Mouse (Mus musculus): ENCODE measurements around the gene Fxyd3. TPM values are rescaled to one million over a fixed set of nuclear protein-coding genes. Genes with fewer than 3 reads are reported as not detected.

Fxyd3 gene
- polyA plus RNA-seq (2012; rRNA removed) = 95.3 and 98.5 TPM in 2 replicates

GRCm38 (mm10) chr7:31076492-31076891, at the start of gene Fxyd3:
Fxyd3 (minus strand) TSS chr7:31076704.

DNA sequence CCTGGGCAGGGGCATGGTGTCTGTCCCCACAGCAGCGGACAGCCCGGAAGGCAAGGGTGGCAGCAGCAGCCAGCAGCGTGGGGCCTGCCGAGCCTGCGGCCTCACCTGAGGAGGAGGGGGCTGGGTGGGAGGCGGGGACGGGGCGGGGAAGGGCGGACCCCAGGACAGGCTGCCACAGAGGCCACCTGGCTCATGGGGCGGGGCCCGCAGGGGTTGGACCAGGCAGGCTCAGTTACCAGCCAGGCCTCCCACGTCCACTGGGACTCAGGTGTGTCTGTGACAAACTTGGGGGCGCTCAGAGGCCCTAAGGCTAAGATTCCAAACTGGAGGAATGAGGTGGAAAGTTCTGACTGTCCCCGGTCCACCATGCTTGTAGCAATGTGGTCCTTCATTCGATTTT, 38.7 kb upstream of the Fxyd3 start, which contains the start of gene Hpn:
Gene Hpn (minus strand): TSS at position 109 of the 400 bp plus-strand sequence.

GRCm38 (mm10) chr7:31059108-31059507, 17.4 kb downstream of the Fxyd3 start, which contains the start of gene Lgi4:
Lgi4 (plus strand) TSS chr7:31059342.

GRCm38 (mm10) chr7:31057071-31057470, 19.4 kb downstream of the Fxyd3 start, which contains the start of gene Fxyd1:
Fxyd1 (minus strand) TSS chr7:31057199.

GRCm38 (mm10) chr7:31051321-31052021, 25.0 kb downstream of the Fxyd3 start, which contains the start of gene Fxyd7:
Fxyd7 (minus strand) TSS chr7:31051467.

DNA sequence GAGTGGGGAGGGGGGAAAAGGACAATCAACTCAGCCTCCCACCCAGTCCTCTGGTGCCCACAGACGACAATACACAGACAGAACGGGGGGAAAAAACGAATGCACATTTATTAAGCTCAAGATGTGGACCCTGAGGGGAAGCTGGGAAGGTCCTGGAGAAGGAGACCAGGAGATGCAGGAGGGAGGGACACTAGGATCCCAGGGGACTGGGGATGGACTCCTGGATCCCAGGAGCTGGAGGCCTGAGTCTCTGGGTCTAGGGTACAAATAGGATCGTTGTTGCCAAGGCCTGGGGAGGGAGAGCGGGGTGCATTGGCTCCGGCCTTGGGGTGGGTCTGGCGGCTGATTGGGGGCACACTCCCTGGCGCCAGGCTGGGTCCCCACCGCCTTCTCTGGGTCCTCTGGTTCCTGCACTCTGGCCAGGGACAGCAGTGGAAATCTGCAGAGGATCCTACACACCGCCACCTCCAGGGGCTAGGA, 34.0 kb downstream of the Fxyd3 start, which contains the start of gene Fxyd5:
Gene Fxyd5 (minus strand): TSS at position 51 of the 480 bp plus-strand sequence.

Other genes with a start within 250 kb of the Fxyd3 start
- 1.6 and 3.7 TPM in 2 replicates for gene Ffar3, start 220.5 kb downstream of the Fxyd3 start, polyA plus RNA-seq (2012; rRNA removed)
- 0.62 and 0.66 TPM in 2 replicates for gene Ffar1, start 215.1 kb downstream of the Fxyd3 start, polyA plus RNA-seq (2012; rRNA removed)
- gene Cd22, start 196.4 kb downstream of the Fxyd3 start, polyA plus RNA-seq (2012; rRNA removed) = 3.6 and 5.0 TPM in 2 replicates
- gene Mag, start 161.8 kb downstream of the Fxyd3 start, polyA plus RNA-seq (2012; rRNA removed) = 0.63 and 0.67 TPM in 2 replicates
- 1.2 and 15.5 TPM in 2 replicates for gene Hamp2, start 152.0 kb downstream of the Fxyd3 start, polyA plus RNA-seq (2012; rRNA removed)
- 0.73 and 1.2 TPM in 2 replicates for gene Hamp, start 132.7 kb downstream of the Fxyd3 start, polyA plus RNA-seq (2012; rRNA removed)
- gene Usf2, start 119.9 kb downstream of the Fxyd3 start, polyA plus RNA-seq (2012; rRNA removed) = 131 and 151 TPM in 2 replicates
- gene Lsr, start 103.2 kb downstream of the Fxyd3 start, polyA plus RNA-seq (2012; rRNA removed) = 312 and 358 TPM in 2 replicates
- gene Fam187b, start 102.9 kb downstream of the Fxyd3 start, polyA plus RNA-seq (2012; rRNA removed) = 4.6 and 5.6 TPM in 2 replicates
- gene Fxyd5, start 34.2 kb downstream of the Fxyd3 start, polyA plus RNA-seq (2012; rRNA removed) = 40.4 and 41.9 TPM in 2 replicates
- gene Fxyd7, start 25.2 kb downstream of the Fxyd3 start, polyA plus RNA-seq (2012; rRNA removed) = 6.2 and 7.2 TPM in 2 replicates
- gene Fxyd1, start 19.5 kb downstream of the Fxyd3 start, polyA plus RNA-seq (2012; rRNA removed) = 192 and 199 TPM in 2 replicates
- 10.7 and 11.0 TPM in 2 replicates for gene Lgi4, start 17.4 kb downstream of the Fxyd3 start, polyA plus RNA-seq (2012; rRNA removed)
- 27.3 and 27.8 TPM in 2 replicates for gene Hpn, start 38.6 kb upstream of the Fxyd3 start, polyA plus RNA-seq (2012; rRNA removed)
- gene Scn1b, start 50.3 kb upstream of the Fxyd3 start, polyA plus RNA-seq (2012; rRNA removed) = 36.5 and 37.2 TPM in 2 replicates
- 74.4 and 76.3 TPM in 2 replicates for gene Gramd1a, start 79.2 kb upstream of the Fxyd3 start, polyA plus RNA-seq (2012; rRNA removed)
- gene Scgb2b2, start 213.8 kb upstream of the Fxyd3 start, polyA plus RNA-seq (2012; rRNA removed) = not detected in 2 replicates
- not detected in 2 replicates for gene Scgb1b2, start 215.1 kb upstream of the Fxyd3 start, polyA plus RNA-seq (2012; rRNA removed)

Measured in colon, adult 2 months (tissue).